Mouse (Mus musculus) lung, embryonic 16.5 days (tissue): Measurements from ENCODE around the gene Eif1b. TPM values are rescaled to one million over a fixed set of nuclear protein-coding genes. Genes with fewer than 3 reads are reported as not detected.
A peak's percentile ranks its signal among the peaks of the same experiment; 100 is the strongest.

Experiments
- ATAC-seq: fragments of 200-750 bp; cut with Nextera tagmentation; 2 replicates; pipeline ENCODE4 v1.8.0; 2017; ENCODE audit warnings: low read depth, mild to moderate bottlenecking, moderate library complexity
- H3K27ac ChIP-seq: fragments of 300-500 bp; sonication (generic); 2 replicates; pipeline ENCODE4 v1.5.1; 2014; ENCODE audit warnings: mild to moderate bottlenecking, control low read depth, low read length
- H3K27me3 ChIP-seq: fragments of 300-500 bp; sonication (generic); 2 replicates; pipeline ENCODE4 v1.6.1; 2014; ENCODE audit warnings: low read depth, low read length, mixed read lengths; ENCODE audit not compliant: control insufficient read depth, insufficient read depth
- H3K36me3 ChIP-seq: fragments of 300-500 bp; sonication (generic); 2 replicates; pipeline ENCODE4 v1.6.1; 2014; ENCODE audit warnings: low read length; ENCODE audit not compliant: control insufficient read depth, insufficient read depth
- H3K4me1 ChIP-seq: fragments of 300-500 bp; sonication (generic); replicated peaks from 2 replicates; pipeline ENCODE4 v1.6.1; 2014; ENCODE audit warnings: low read length, mixed read lengths; ENCODE audit not compliant: control insufficient read depth, insufficient read depth
- H3K4me2 ChIP-seq: fragments of 300-500 bp; sonication (generic); 2 replicates; pipeline ENCODE4 v1.6.1; 2014; ENCODE audit warnings: low read depth, low read length, control low read depth
- H3K4me3 ChIP-seq: fragments of 300-500 bp; sonication (generic); 2 replicates; pipeline ENCODE4 v1.5.1; 2014; ENCODE audit warnings: mild to moderate bottlenecking, low read length, control low read depth
- H3K9ac ChIP-seq: fragments of 300-500 bp; sonication (generic); 2 replicates; pipeline ENCODE4 v1.6.1; 2014; ENCODE audit warnings: low read length, control low read depth
- H3K9me3 ChIP-seq: fragments of 300-500 bp; sonication (generic); 2 replicates; pipeline ENCODE4 v1.6.1; 2016; ENCODE audit warnings: low read length; ENCODE audit not compliant: control insufficient read depth
- WGBS: fragments of 180-500 bp; shearing (Covaris S2); extraction: QIAGEN DNeasy Blood & Tissue Kit; methylation state at CpG from one replicate; pipeline ENCODE4 v1.1.7; 2014; 5-methylcytosine and 5-hydroxymethylcytosine counted together
- polyA plus RNA-seq: library from polyadenylated mRNA; unstranded; fragments of >200 nt; fragmentation: Nextera tagmentation; extraction: Ambion mirVana; gene quantifications from 2 replicates; pipeline ENCODE4 v1.2.1, GENCODE M21; 2015

The Eif1b gene
- polyA plus RNA-seq, 1 experiment from 2014 or later: 173 TPM

DNA sequence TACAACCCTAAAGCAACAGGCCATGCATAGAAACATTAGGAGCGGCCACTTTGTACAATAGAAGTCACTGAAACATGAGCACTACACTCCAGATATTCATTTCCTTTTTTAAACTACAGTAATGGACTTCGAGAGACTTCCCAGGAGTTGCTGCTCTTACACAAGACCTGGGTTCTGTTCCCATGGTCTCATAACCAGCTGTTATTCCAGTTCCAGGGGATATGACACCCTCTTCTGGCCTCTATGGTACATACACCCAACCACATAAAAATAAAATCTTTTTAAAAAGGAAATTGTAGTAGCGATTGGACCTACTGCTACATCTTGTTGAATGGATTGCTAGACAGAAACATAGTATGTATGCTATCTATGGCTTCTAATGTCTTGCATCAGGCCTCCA is 523 bp upstream of the Eif1b start:
- no peak overlapping the region for H3K27ac ChIP-seq
- H3K4me1 ChIP-seq: peaks cover 9% of the 10 kb centered on the region
- 79% methylated on average over 3 of the region's 3 CpGs for WGBS
- no peak overlapping the region; the same call in 1 of the 2 replicates for H3K9ac ChIP-seq
- no peaks in the 10 kb centered on the region for H3K27me3 ChIP-seq
- peaks cover 11% of the 10 kb centered on the region; the same call in 1 of the 2 replicates for H3K36me3 ChIP-seq
- no peak for ATAC-seq
- peak overlapping the region; percentile 94 for H3K4me3 ChIP-seq
- peak overlapping the region; percentile 66 for H3K4me2 ChIP-seq
- no peaks in the 10 kb centered on the region for H3K9me3 ChIP-seq

DNA sequence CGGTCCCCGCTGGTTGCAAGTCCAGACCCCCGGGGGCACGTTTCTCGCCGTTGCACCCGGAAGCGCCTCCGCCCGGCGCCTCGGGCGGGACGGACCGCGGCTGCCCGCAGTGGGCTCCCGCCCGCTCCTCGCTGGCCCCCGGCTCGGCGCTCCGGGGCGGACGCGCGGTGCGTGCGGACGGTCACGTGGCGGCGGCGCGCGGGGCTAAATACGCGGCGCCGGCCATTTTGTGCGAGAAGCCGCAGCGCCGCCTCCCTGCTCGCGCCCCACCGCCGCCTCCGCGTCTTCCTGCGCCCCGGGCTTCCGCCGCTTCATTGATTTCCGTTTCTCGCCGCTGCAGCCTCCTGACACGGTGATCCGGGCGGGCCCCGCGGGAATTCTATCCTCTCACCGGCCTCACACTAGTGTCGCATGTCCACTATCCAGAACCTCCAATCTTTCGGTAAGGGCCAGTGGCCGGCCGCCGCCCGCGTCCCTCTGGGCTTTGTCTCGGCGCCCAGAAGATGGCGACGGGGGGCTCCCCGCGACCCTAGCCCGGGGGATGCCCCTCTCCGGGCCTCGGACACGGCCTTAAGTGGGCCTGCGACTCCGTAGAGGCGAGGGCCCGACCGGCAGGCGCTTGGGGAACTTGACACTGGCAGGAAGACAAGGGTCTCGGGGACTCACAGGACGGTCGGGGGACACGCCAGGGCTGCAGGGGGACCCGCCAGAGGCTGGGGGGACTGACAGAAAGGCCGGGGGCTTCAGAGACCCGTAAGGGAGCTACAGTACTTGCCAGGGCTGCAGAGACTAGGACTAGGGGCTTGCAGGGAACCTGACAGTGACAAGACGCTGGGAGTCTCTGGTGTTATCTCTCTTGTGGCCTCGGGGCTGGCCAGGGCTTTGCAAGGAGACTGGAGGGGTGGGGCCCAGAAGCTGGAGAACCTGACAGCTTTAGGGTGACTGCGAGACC is 644 bp downstream of the Eif1b start:
- peaks cover 9% of the 10 kb centered on the region for H3K4me1 ChIP-seq
- under 1% methylated on average over 96 of the region's 97 CpGs for WGBS
- H3K4me3 ChIP-seq: peak overlapping the region; percentile 94
- H3K9ac ChIP-seq: peak overlapping the region; percentile 99
- H3K36me3 ChIP-seq: peaks cover 11% of the 10 kb centered on the region; the same call in 1 of the 2 replicates
- ATAC-seq: peak; percentile 87
- no peaks in the 10 kb centered on the region for H3K9me3 ChIP-seq
- H3K4me2 ChIP-seq: peak overlapping the region; percentile 79
- H3K27me3 ChIP-seq: no peaks in the 10 kb centered on the region
- H3K27ac ChIP-seq: peak overlapping the region; percentile 92

- H3K27ac ChIP-seq: no peak overlapping the region
- H3K27me3 ChIP-seq: no peaks in the 10 kb centered on the region
- ATAC-seq: no peak
- peaks cover 9% of the 10 kb centered on the region for H3K4me1 ChIP-seq
- no peaks in the 10 kb centered on the region for H3K9me3 ChIP-seq
- peak overlapping the region; percentile 79 for H3K4me2 ChIP-seq
- H3K36me3 ChIP-seq: peaks cover 11% of the 10 kb centered on the region; the same call in 1 of the 2 replicates
- peak overlapping the region; percentile 94 for H3K4me3 ChIP-seq
- WGBS: 60% methylated on average over 12 of the region's 12 CpGs
- H3K9ac ChIP-seq: peak overlapping the region; percentile 99
These were observed 1.7 kb downstream of the Eif1b start for GRCm38 (mm10) chr9:120493781-120494180.

DNA sequence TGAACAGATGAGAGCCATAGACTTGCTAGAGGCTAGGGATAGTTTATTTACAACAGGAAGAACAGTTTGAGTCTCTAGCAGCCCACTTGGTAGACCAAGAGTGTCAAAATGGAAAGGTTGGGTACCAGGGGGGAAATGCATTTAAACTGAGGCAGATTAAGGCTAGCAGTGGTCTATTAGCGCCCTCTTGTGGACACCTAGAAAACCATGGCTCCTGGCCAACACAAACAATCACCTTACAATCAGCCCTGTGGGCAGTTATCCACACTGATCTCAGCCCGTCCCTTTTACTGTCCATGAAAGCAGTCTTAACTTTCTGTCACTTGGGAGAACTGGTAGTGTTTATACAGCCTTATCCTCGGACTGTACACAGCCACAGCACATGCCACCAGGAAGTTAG is 4.7 kb downstream of the Eif1b start:
- Histone ChIP-seq H3K27ac (no peak overlapping the region), H3K36me3 (peaks cover 11% of the 10 kb centered on the region; the same call in 1 of the 2 replicates), H3K27me3 (no peaks in the 10 kb centered on the region), H3K9ac (no peak overlapping the region), H3K9me3 (no peaks in the 10 kb centered on the region), H3K4me3 (no peak overlapping the region), H3K4me1 (peaks cover 9% of the 10 kb centered on the region), H3K4me2 (no peak overlapping the region)
- ATAC-seq: no peak
- WGBS: 0% methylated on average over 3 of the region's 3 CpGs

DNA sequence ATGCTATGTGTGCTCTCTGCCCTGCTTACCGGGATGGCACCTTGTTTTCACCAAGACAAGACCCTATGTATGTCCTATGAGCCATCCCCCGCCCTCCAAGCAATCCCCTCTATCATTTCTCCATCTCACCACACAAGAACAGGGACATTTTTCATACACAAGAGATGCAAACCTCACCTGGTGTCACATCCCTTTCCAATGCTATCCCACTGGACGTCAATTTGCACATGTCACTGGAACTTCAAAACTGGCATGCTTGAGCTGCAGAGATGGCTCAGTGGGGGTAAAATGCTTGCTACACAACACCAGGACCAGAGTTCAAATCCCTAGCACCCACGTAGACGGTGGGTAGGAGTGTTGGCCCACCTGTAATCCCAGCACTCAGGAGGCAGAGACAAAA is 6.0 kb downstream of the Eif1b start:
- peaks cover 9% of the 10 kb centered on the region for H3K4me1 ChIP-seq
- H3K9ac ChIP-seq: no peak overlapping the region
- no peak overlapping the region for H3K4me3 ChIP-seq
- no peaks in the 10 kb centered on the region for H3K9me3 ChIP-seq
- H3K27ac ChIP-seq: no peak overlapping the region
- WGBS: 73% methylated on average over 5 of the region's 5 CpGs
- peaks cover 11% of the 10 kb centered on the region; the same call in 1 of the 2 replicates for H3K36me3 ChIP-seq
- no peak for ATAC-seq
- no peak overlapping the region for H3K4me2 ChIP-seq
- H3K27me3 ChIP-seq: no peaks in the 10 kb centered on the region

DNA sequence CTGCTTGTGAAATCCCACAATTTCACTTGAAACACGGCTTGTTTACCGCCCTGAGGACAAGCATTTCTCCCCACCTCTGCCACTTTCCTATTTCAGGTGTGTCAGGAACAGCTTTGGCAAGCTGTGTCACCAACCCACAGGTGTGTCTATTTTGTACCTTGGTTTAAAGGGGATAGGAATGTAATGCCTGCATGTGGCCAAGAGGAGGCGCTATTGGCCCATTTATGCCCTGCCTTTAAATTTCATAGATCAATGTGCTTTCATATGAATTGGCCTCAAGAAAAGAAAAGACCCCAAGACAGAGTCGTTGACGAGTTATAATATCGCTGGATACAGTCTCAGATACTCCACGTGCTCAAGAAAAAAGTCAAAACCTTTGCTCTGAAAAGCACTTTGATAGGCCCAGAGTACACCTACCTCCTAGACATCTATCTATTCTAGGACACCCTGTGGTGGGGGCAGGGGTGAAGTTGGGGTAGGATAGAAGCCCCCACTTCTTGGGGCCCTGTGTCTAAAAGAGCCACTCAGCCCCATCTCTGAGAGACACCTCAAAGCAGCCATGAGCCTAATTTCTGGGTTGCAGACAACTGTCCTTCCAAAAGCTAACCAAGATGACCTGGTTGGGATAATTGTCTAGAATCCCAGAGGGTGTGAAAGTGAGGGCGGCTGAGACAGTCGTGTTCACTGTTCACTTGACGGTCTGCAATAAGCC is 9.3 kb downstream of the Eif1b start:
- no peaks in the 10 kb centered on the region; the same call in 1 of the 2 replicates for H3K4me1 ChIP-seq
- 35% methylated on average over 10 of the region's 10 CpGs for WGBS

DNA sequence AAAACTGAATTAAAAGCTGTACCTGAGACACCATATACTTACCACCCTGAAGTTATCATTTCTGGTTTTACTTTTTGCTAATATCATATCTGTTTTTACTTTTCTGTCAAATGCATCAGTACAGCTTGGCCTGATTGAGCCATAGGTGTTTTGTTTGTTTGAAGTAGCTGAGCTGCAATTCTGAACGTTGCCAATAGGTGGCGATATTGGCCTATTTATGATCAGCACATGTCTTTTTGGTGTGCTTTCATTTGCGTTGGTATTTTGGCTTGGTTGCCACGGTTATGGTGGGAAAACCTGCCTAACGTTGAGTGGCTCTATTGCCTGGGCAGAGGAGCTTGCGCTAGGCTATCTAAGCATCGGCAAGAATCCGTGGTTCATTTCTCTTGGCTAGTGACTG is 10.0 kb downstream of the Eif1b start:
- no peak overlapping the region for H3K9ac ChIP-seq
- peaks cover 5% of the 10 kb centered on the region; the same call in 1 of the 2 replicates for H3K9me3 ChIP-seq
- ATAC-seq: peak; percentile 56
- H3K27me3 ChIP-seq: no peaks in the 10 kb centered on the region
- H3K4me1 ChIP-seq: no peaks in the 10 kb centered on the region; the same call in 1 of the 2 replicates
- no peak overlapping the region for H3K4me3 ChIP-seq
- no peak overlapping the region for H3K4me2 ChIP-seq
- H3K27ac ChIP-seq: no peak overlapping the region
- H3K36me3 ChIP-seq: no peaks in the 10 kb centered on the region
- WGBS: 3% methylated on average over 8 of the region's 8 CpGs

More for the DNA sequence above, 9.3 kb downstream of the Eif1b start:
- Histone ChIP-seq H3K27me3 (no peaks in the 10 kb centered on the region), H3K36me3 (no peaks in the 10 kb centered on the region), H3K4me2 (no peak overlapping the region), H3K4me3 (no peak overlapping the region), H3K27ac (no peak overlapping the region), H3K9ac (no peak overlapping the region), H3K9me3 (no peaks in the 10 kb centered on the region; the same call in 1 of the 2 replicates)
- ATAC-seq: 0 out of 2 replicates have a peak, but pooled peaks have one; percentile 34

- Histone ChIP-seq H3K4me2 (no peak overlapping the region), H3K27me3 (no peaks in the 10 kb centered on the region), H3K27ac (no peak overlapping the region), H3K9me3 (peaks cover 5% of the 10 kb centered on the region; the same call in 1 of the 2 replicates), H3K4me1 (no peaks in the 10 kb centered on the region), H3K4me3 (no peak overlapping the region), H3K9ac (no peak overlapping the region), H3K36me3 (no peaks in the 10 kb centered on the region)
- no peak for ATAC-seq
- 76% methylated on average over 2 of the region's 2 CpGs for WGBS
These were observed 12.4 kb downstream of the Eif1b start for GRCm38 (mm10) chr9:120504423-120504822.

DNA sequence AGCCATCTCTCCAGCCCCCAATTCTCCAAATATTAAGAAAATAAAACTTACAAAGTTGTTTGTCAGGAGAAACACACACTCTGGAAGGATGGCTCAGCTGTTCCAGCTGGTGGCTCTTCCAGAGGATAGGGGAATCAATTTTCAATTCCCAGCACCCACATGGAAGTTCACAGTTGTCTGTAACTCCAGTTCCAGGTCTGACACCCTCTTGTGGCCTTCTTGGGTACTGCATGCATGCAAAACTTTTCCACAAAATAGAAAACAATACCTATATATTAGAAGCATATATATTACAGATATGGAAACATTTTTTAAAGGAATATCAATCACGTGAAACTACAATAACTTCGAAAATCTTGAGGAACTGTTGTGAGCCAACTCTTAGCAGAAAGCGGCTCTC is 19.7 kb downstream of the Eif1b start:
- 72% methylated on average over 3 of the region's 3 CpGs for WGBS
- Histone ChIP-seq H3K36me3 (no peaks in the 10 kb centered on the region), H3K27me3 (no peaks in the 10 kb centered on the region), H3K9me3 (peaks cover under 1% of the 10 kb centered on the region; the same call in 1 of the 2 replicates), H3K9ac (no peak overlapping the region), H3K4me2 (no peak overlapping the region), H3K27ac (no peak overlapping the region), H3K4me3 (no peak overlapping the region), H3K4me1 (no peaks in the 10 kb centered on the region)
- no peak for ATAC-seq
